Mouse (Mus musculus): ENCODE measurements around the gene Tulp1. TPM values are rescaled to one million over a fixed set of nuclear protein-coding genes. Genes with fewer than 3 reads are reported as not detected.

Gene Tulp1
- polyA plus RNA-seq, 1 experiment: not detected

DNA sequence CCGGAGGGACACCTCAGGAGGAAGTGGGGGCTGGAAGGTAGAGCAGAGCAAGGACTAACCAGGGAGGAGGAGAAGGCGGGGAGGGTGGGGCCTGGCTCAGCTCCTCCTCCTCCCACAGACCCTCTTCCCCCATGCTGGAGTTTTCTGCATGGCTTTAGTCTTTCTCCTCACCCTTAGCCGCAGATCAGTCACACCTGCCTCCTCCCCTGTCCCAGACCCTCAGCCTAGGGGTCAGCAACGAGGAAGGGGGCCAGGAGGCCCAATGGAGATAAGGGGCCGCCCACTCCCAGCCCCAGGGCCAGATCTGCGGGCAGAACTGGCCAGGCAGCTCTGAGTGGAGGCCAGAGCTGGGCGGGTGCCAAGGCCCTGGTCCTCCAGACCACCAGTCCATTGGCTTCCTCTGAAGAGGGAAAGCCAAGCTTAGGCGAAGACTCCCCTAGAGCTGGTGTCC lies 19.7 kb downstream of the Tulp1 start:
- no peak overlapping the region for H3K4me3 ChIP-seq (ENCODE audit: insufficient read depth, low read length)
- no peaks in the 10 kb centered on the region for H3K4me1 ChIP-seq (ENCODE audit: control insufficient read depth, insufficient read depth, low read length)
- TF ChIP-seq POLR2A (IDR thresholded peaks at IDR 0.05; ENCODE audit: borderline replicate concordance, low read depth, low read length) (no peak), CTCF (IDR thresholded peaks at IDR 0.05; ENCODE audit: low read depth, low read length) (no peak)
- no peak overlapping the region for H3K27ac ChIP-seq (ENCODE audit: insufficient read depth, low read depth, low read length)

DNA sequence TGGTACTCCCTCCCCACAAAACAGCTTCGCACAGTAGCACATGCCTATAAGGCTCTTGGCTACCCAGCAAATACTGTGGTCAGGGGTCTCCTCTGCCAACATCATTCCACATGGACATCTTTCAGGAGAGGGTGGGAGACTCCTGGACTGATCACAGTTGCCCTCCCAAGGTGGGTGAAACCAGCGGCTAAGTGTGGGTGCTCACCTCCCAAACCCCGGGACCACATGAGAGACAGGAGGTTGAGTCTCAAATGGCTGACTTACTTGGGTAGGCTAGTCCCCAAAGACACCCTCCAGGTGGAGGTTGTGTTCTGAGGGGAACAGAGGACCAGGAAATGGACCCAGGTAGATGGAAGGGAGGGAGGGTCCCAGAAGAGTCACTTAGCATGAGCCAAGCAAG lies 20.4 kb downstream of the Tulp1 start:
- no peak for TF ChIP-seq CTCF (IDR thresholded peaks at IDR 0.05; ENCODE audit: low read depth, low read length)
- TF ChIP-seq POLR2A (IDR thresholded peaks at IDR 0.05; ENCODE audit: borderline replicate concordance, low read depth, low read length): no peak
- Histone ChIP-seq H3K4me3 (ENCODE audit: insufficient read depth, low read length) (no peak overlapping the region), H3K4me1 (ENCODE audit: control insufficient read depth, insufficient read depth, low read length) (no peaks in the 10 kb centered on the region), H3K27ac (ENCODE audit: insufficient read depth, low read depth, low read length) (no peak overlapping the region)

DNA sequence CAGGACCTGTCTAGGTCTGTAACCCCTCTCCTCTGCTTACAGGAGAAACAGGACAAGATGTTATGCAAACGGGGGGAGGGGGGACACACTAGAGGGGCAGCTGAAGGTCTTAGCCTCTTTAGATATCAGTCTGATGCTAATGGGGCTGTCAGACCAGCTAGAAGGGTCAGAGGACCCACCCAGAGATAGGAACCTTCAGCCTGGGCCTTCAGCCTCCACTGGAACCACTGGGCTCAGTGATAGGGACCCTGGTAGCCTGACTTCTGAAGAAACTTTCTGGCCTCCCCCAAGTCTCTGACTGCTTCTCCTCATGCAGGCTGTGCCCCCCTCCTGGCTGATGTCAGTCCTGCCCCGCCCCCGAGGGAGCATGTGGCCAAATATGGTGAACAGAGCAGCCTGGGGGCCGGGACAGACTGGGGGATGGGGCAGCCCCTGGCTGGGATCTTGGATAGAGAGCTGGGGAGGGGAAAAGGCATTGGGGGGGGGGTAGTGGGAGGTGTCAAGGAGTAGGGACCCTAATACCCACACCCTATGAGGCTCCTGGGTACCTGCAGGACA lies 20.9 kb downstream of the Tulp1 start:
- H3K27ac ChIP-seq (ENCODE audit: insufficient read depth, low read depth, low read length): no peak overlapping the region
- H3K4me1 ChIP-seq (ENCODE audit: control insufficient read depth, insufficient read depth, low read length): no peaks in the 10 kb centered on the region
- no peak overlapping the region for H3K4me3 ChIP-seq (ENCODE audit: insufficient read depth, low read length)

DNA sequence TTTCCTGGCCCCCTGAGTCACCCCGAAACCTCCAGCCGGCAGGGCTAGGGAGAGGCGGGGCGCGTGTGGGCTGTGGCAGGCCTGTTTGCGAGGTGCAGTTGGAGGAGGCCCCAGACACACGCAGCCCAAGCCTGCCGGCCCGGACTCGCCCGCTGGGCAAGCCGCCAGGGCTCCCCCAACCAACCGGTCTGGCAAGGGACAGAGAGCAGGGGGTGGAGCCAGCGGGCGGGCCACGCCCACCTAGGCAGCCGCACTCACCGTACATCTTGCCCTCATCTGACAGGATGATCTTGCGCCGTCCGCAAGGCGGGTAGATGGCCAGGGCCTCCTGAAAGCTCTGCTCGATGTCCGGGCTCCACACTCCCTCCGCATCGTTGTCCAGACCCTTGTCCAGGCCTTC lies 23.9 kb downstream of the Tulp1 start:
- TF ChIP-seq POLR2A (IDR thresholded peaks at IDR 0.05; ENCODE audit: borderline replicate concordance, low read depth, low read length) (no peak), CTCF (IDR thresholded peaks at IDR 0.05; ENCODE audit: low read depth, low read length) (no peak)
- H3K27ac ChIP-seq (ENCODE audit: insufficient read depth, low read depth, low read length): no peak overlapping the region
- H3K4me3 ChIP-seq (ENCODE audit: insufficient read depth, low read length): no peak overlapping the region
- no peaks in the 10 kb centered on the region for H3K4me1 ChIP-seq (ENCODE audit: control insufficient read depth, insufficient read depth, low read length)

More for the DNA sequence above, 20.9 kb downstream of the Tulp1 start:
- TF ChIP-seq POLR2A (IDR thresholded peaks at IDR 0.05; ENCODE audit: borderline replicate concordance, low read depth, low read length) (no peak), CTCF (IDR thresholded peaks at IDR 0.05; ENCODE audit: low read depth, low read length) (no peak)

- TF ChIP-seq POLR2A (IDR thresholded peaks at IDR 0.05; ENCODE audit: borderline replicate concordance, low read depth, low read length) (no peak), CTCF (IDR thresholded peaks at IDR 0.05; ENCODE audit: low read depth, low read length) (no peak)
- Histone ChIP-seq H3K4me3 (ENCODE audit: insufficient read depth, low read length) (no peak overlapping the region), H3K4me1 (ENCODE audit: control insufficient read depth, insufficient read depth, low read length) (no peaks in the 10 kb centered on the region), H3K27ac (ENCODE audit: insufficient read depth, low read depth, low read length) (no peak overlapping the region)
Observed at GRCm38 (mm10) chr17:28340578-28340977, 24.4 kb downstream of the Tulp1 start.

DNA sequence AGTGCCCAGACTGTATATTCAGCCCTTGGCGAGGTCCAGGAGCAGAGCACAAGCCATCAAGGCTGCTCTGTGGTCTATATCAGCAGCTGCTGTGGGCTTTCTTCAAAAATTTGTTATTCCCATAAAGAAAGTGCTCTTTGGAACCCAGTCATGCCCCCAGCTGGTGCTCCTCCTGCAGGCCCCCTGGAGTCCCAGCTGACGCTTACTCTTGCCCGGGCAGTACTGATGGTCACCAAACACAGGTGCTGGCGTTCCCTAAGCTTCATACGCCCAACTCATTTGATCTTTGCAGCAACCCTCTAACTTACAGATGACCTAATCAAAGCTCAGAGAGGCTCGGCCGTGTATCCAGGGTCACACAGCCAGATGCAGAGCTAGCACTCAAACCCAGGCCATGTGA lies 27.5 kb downstream of the Tulp1 start:
- Histone ChIP-seq H3K4me3 (ENCODE audit: insufficient read depth, low read length) (no peak overlapping the region), H3K4me1 (ENCODE audit: control insufficient read depth, insufficient read depth, low read length) (no peaks in the 10 kb centered on the region), H3K27ac (ENCODE audit: insufficient read depth, low read depth, low read length) (no peak overlapping the region)
- TF ChIP-seq CTCF (IDR thresholded peaks at IDR 0.05; ENCODE audit: low read depth, low read length) (no peak), POLR2A (IDR thresholded peaks at IDR 0.05; ENCODE audit: borderline replicate concordance, low read depth, low read length) (no peak)

GRCm38 (mm10) chr17:28335267-28335666 lies 29.8 kb downstream of the Tulp1 start:
- Histone ChIP-seq H3K4me1 (ENCODE audit: control insufficient read depth, insufficient read depth, low read length) (no peaks in the 10 kb centered on the region), H3K4me3 (ENCODE audit: insufficient read depth, low read length) (no peak overlapping the region), H3K27ac (ENCODE audit: insufficient read depth, low read depth, low read length) (no peak overlapping the region)
- no peak for TF ChIP-seq POLR2A (IDR thresholded peaks at IDR 0.05; ENCODE audit: borderline replicate concordance, low read depth, low read length)
- TF ChIP-seq CTCF (IDR thresholded peaks at IDR 0.05; ENCODE audit: low read depth, low read length): no peak

GRCm38 (mm10) chr17:28332915-28333546 lies 32.0 kb downstream of the Tulp1 start:
- Histone ChIP-seq H3K4me3 (ENCODE audit: insufficient read depth, low read length) (no peak overlapping the region), H3K27ac (ENCODE audit: insufficient read depth, low read depth, low read length) (no peak overlapping the region), H3K4me1 (ENCODE audit: control insufficient read depth, insufficient read depth, low read length) (no peaks in the 10 kb centered on the region)
- TF ChIP-seq CTCF (IDR thresholded peaks at IDR 0.05; ENCODE audit: low read depth, low read length) (no peak), POLR2A (IDR thresholded peaks at IDR 0.05; ENCODE audit: borderline replicate concordance, low read depth, low read length) (no peak)

DNA sequence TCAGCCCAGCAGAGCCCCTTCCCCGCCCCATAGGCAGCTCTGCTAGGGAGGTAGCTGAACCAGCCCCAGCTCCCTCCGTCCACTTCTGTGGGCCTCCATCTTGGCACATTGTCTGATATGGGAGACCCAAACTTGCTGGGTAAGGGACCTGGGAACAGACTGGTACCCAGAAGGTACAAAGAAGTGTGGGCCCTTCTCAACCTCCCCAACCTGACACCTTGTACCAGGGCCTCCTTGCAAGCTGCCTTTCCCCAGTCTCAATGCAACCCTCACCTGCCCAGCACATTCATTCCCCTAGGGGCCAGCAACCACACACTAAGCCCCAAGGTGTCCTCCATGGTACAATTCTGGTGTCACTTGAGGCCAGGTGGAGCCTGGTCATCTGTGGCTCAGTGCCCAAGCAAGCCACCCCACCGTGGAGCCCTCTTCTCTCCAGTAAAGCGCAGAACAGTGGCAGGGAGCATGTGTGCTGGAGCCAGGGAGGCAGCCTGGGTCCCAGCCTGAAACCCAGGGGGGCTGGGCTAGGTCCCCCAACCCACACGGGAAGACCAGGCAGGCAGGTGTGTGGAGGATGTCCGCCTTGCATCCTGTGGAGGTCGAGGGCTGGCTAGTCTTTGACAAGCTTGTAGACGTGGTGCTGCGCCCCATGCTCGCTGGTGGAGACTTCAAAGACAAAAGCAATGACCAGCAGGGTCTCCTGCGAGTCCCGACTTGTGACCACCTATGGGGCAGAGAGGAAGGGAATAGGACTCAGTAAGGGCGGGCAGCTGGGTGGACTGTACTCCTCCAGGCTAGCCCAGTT lies 32.7 kb downstream of the Tulp1 start:
- no peak for TF ChIP-seq POLR2A (IDR thresholded peaks at IDR 0.05; ENCODE audit: borderline replicate concordance, low read depth, low read length)
- no peak for TF ChIP-seq CTCF (IDR thresholded peaks at IDR 0.05; ENCODE audit: low read depth, low read length)
- Histone ChIP-seq H3K27ac (ENCODE audit: insufficient read depth, low read depth, low read length) (no peak overlapping the region), H3K4me3 (ENCODE audit: insufficient read depth, low read length) (no peak overlapping the region), H3K4me1 (ENCODE audit: control insufficient read depth, insufficient read depth, low read length) (peaks cover 5% of the 10 kb centered on the region)

Data from bone marrow macrophage, adult 2 months (primary cell).